Mouse (Mus musculus) lung, postnatal 14 days (tissue): ENCODE measurements at regions not wholly inside any gene's neighbourhood (a gene's known extent, or its start where the extent isn't known, plus 50 kb on each side); places are given as distances from the start of the nearest gene placed in this dataset.
A peak's percentile ranks its signal among the peaks of the same experiment; 100 is the strongest.

Source experiments
- DNase-seq: peaks from one replicate; pipeline ENCODE4 v3.0.0; 2021

- no peak for DNase-seq
Observed at GRCm38 (mm10) chr8:116289237-116289636, 215.5 kb upstream of the Dynlrb2 start.

- DNase-seq, result no peak
Observed at GRCm38 (mm10) chr8:116283990-116284389, 220.8 kb upstream of the Dynlrb2 start.

GRCm38 (mm10) chr8:116282341-116282740, 222.4 kb upstream of the Dynlrb2 start:
- no peak for DNase-seq

GRCm38 (mm10) chr8:116275014-116275413, 229.8 kb upstream of the Dynlrb2 start:
- no peak for DNase-seq

- no peak for DNase-seq
Observed at GRCm38 (mm10) chr8:116271238-116271637, 233.5 kb upstream of the Dynlrb2 start.

GRCm38 (mm10) chr8:116269393-116269792, 235.4 kb upstream of the Dynlrb2 start:
- DNase-seq, result no peak

GRCm38 (mm10) chr8:116268685-116269084, 236.1 kb upstream of the Dynlrb2 start:
- DNase-seq, result no peak

- DNase-seq, result peak; percentile 14
Observed at GRCm38 (mm10) chr8:116268161-116268560, 236.6 kb upstream of the Dynlrb2 start.

- no peak for DNase-seq
Observed at GRCm38 (mm10) chr8:116267021-116267420, 237.8 kb upstream of the Dynlrb2 start.

- DNase-seq, result no peak
Observed at GRCm38 (mm10) chr8:116265591-116265990, 239.2 kb upstream of the Dynlrb2 start.

- DNase-seq, result no peak
Observed at GRCm38 (mm10) chr8:116264078-116264477, 240.7 kb upstream of the Dynlrb2 start.

GRCm38 (mm10) chr8:116261286-116261685, 243.5 kb upstream of the Dynlrb2 start:
- no peak for DNase-seq

GRCm38 (mm10) chr8:116255398-116255797, 249.4 kb upstream of the Dynlrb2 start:
- no peak for DNase-seq

- DNase-seq, result no peak
Observed at GRCm38 (mm10) chr8:116252455-116253216, 252.1 kb upstream of the Dynlrb2 start.

- no peak for DNase-seq
Observed at GRCm38 (mm10) chr8:116248398-116248797, 256.4 kb upstream of the Dynlrb2 start.

GRCm38 (mm10) chr8:116243493-116243892, 261.3 kb upstream of the Dynlrb2 start:
- no peak for DNase-seq

GRCm38 (mm10) chr8:116242972-116243371, 261.8 kb upstream of the Dynlrb2 start:
- DNase-seq, result no peak

GRCm38 (mm10) chr8:116241987-116242242, 262.9 kb upstream of the Dynlrb2 start:
- no peak for DNase-seq

- DNase-seq, result no peak
Observed at GRCm38 (mm10) chr8:116241146-116241986, 263.4 kb upstream of the Dynlrb2 start.

- DNase-seq, result no peak
Observed at GRCm38 (mm10) chr8:116238670-116239069, 266.1 kb upstream of the Dynlrb2 start.

GRCm38 (mm10) chr8:116237561-116238100, 267.1 kb upstream of the Dynlrb2 start:
- DNase-seq, result peak; percentile 22

- DNase-seq, result peak; percentile 2
Observed at GRCm38 (mm10) chr8:116229654-116230136, 275.1 kb upstream of the Dynlrb2 start.

GRCm38 (mm10) chr8:116227003-116227402, 277.8 kb upstream of the Dynlrb2 start:
- DNase-seq, result no peak

GRCm38 (mm10) chr8:116223235-116223634, 281.5 kb upstream of the Dynlrb2 start:
- DNase-seq, result no peak
